Mouse (Mus musculus) cerebellum, adult 2 months (tissue): Measurements from ENCODE around the gene Pak3.

Experiments
- CTCF ChIP-seq: fragments of 200-500 bp; IDR thresholded peaks from 2 replicates; pipeline ENCODE4 v1.5.1; 2011; ENCODE audit warnings: low read depth, mild to moderate bottlenecking, control low read depth, low read length, moderate library complexity, borderline replicate concordance; ENCODE audit not compliant: insufficient read depth
- POLR2A ChIP-seq: fragments of 200-500 bp; IDR thresholded peaks from 2 replicates; pipeline ENCODE4 v1.6.1; 2011; ENCODE audit warnings: low read length, control low read depth, borderline replicate concordance; ENCODE audit not compliant: insufficient read depth

DNA sequence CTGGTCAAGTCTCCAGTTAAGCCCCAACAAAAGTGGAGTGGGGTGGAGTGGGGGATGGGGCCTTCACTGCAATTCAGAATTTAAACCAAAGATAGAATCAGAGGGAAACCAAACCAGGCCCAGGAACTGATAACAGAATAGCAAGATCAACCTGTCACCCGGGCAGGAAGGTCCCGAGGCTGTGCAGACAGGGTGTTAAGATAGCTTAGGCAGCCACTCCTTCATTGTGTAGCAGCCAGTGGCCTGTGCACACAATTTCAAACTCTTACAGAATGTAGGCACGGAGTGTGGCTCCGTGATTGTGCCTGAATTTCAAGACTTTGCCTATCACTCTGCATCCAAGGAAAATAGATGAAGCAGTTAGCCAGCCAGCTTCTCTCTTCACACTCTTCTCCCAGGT, 308.1 kb downstream of the Pak3 start:
- TF ChIP-seq CTCF (no peak), POLR2A (no peak)
